15 mouse cellular contexts compared by ENCODE assay signal in genomic region chr4:136824935-136825552, GRCm38 (mm10). TPM values are rescaled to one million over a fixed set of nuclear protein-coding genes. Genes with fewer than 3 reads are reported as not detected.
DNase-seq lines count a peak whose midpoint lies in the region; ATAC-seq and TF ChIP-seq lines count a peak whose summit lies in the region.
"Had no signal": no experiment of that assay in that cellular context is flagged by ENCODE, and none has a peak within 500 bp of the region (broad histone marks: within the 10 kb centered on the region; RNA-seq: fewer than 3 reads in every experiment).

No protein-coding gene starts in this region.

- WGBS in forebrain, embryonic 10.5 days = 74% methylated on average over 18 of the region's 18 CpGs
- 64% methylated on average over 18 of the region's 18 CpGs for WGBS in forebrain, embryonic 11.5 days
- WGBS in lung, embryonic 16.5 days = 47% methylated on average over 18 of the region's 18 CpGs
- 61% methylated on average over 18 of the region's 18 CpGs for WGBS in lung, adult 2 months
- WGBS in forebrain, postnatal 0 days = 28% methylated on average over 18 of the region's 18 CpGs
- 23% methylated on average over 18 of the region's 18 CpGs for WGBS in midbrain, embryonic 16.5 days

- H3K4me2 ChIP-seq in forebrain, embryonic 11.5 days (ENCODE audit: low read depth, low read length, severe bottlenecking) = no peak overlapping the region
- H3K4me2 ChIP-seq in lung, embryonic 16.5 days (ENCODE audit: low read depth, low read length) = no peak overlapping the region
- H3K4me2 ChIP-seq in forebrain, postnatal 0 days (ENCODE audit: low read depth) = no peak overlapping the region
- no peak overlapping the region for H3K4me2 ChIP-seq in midbrain, embryonic 16.5 days (ENCODE audit: low read length)
- H3K4me2 ChIP-seq: embryonic facial prominence, embryonic 13.5 days; liver, embryonic 15.5 days had no signal

- H3K27ac ChIP-seq in forebrain, embryonic 10.5 days = peak overlapping the region; percentile 11
- no peak overlapping the region for H3K27ac ChIP-seq in forebrain, embryonic 11.5 days (ENCODE audit: low read depth, low read length)
- no peak overlapping the region for H3K27ac ChIP-seq in lung, embryonic 16.5 days (ENCODE audit: low read length)
- no peak overlapping the region for H3K27ac ChIP-seq in forebrain, postnatal 0 days (ENCODE audit: low read depth, low read length)
- no peak overlapping the region; the same call in 1 of the 2 replicates for H3K27ac ChIP-seq in midbrain, embryonic 16.5 days (ENCODE audit: low read length)
- H3K27ac ChIP-seq: embryonic facial prominence, embryonic 13.5 days; gastrocnemius, adult 2 months; liver, embryonic 15.5 days had no signal

- no peak for ATAC-seq in forebrain, embryonic 11.5 days (replicated peaks; ENCODE audit: low FRiP score)
- peak; percentile 78 for ATAC-seq in lung, embryonic 16.5 days (ENCODE audit: low read depth)
- ATAC-seq in forebrain, postnatal 0 days = peak; percentile 18; the same call in 1 of the 2 replicates
- 0 out of 2 replicates have a peak, but pooled peaks have one; percentile 23 for ATAC-seq in midbrain, embryonic 16.5 days
- ATAC-seq: activated CD4-positive, CD25-positive, alpha-beta regulatory T cell, adult 4 months; inflammation-experienced regulatory T-cells, adult 6 months had no signal

- no peaks in the 10 kb centered on the region for H3K9me3 ChIP-seq in forebrain, embryonic 10.5 days
- no peaks in the 10 kb centered on the region for H3K9me3 ChIP-seq in forebrain, embryonic 11.5 days (ENCODE audit: control insufficient read depth, low read length)
- no peaks in the 10 kb centered on the region for H3K9me3 ChIP-seq in lung, embryonic 16.5 days (ENCODE audit: control insufficient read depth, low read length)
- no peaks in the 10 kb centered on the region for H3K9me3 ChIP-seq in forebrain, postnatal 0 days (ENCODE audit: low read length)
- no peaks in the 10 kb centered on the region for H3K9me3 ChIP-seq in midbrain, embryonic 16.5 days (replicated peaks; ENCODE audit: control insufficient read depth, low read length, poor library complexity, severe bottlenecking)
- H3K9me3 ChIP-seq: embryonic facial prominence, embryonic 13.5 days; G1E; liver, embryonic 15.5 days had no signal

- no peak for TF ChIP-seq CTCF in lung, adult 2 months (IDR thresholded peaks at IDR 0.05; ENCODE audit: insufficient read depth, low read length)
- no peak for TF ChIP-seq CTCF in forebrain, postnatal 0 days (IDR thresholded peaks at IDR 0.05; ENCODE audit: low read depth)

- H3K4me3 ChIP-seq in forebrain, embryonic 10.5 days = no peak overlapping the region
- H3K4me3 ChIP-seq in forebrain, embryonic 11.5 days (ENCODE audit: low read depth, low read length) = no peak overlapping the region
- no peak overlapping the region for H3K4me3 ChIP-seq in lung, embryonic 16.5 days (ENCODE audit: low read length)
- H3K4me3 ChIP-seq in lung, adult 2 months (replicated peaks; ENCODE audit: extremely low read depth, low read depth, low read length) = no peak overlapping the region
- no peak overlapping the region for H3K4me3 ChIP-seq in forebrain, postnatal 0 days (ENCODE audit: low read depth, low read length)
- H3K4me3 ChIP-seq in midbrain, embryonic 16.5 days (ENCODE audit: low read depth, low read length) = no peak overlapping the region
- H3K4me3 ChIP-seq: embryonic facial prominence, embryonic 13.5 days; gastrocnemius, adult 2 months; liver, embryonic 15.5 days had no signal

- no peak overlapping the region for H3K9ac ChIP-seq in forebrain, embryonic 11.5 days (ENCODE audit: low read length)
- no peak overlapping the region for H3K9ac ChIP-seq in lung, embryonic 16.5 days (ENCODE audit: low read length)
- H3K9ac ChIP-seq in forebrain, postnatal 0 days = no peak overlapping the region
- H3K9ac ChIP-seq in midbrain, embryonic 16.5 days (ENCODE audit: low read depth, low read length) = no peak overlapping the region
- H3K9ac ChIP-seq: embryonic facial prominence, embryonic 13.5 days; liver, embryonic 15.5 days had no signal

- no peak for DNase-seq in forebrain, embryonic 10.5 days (ENCODE audit: extremely low spot score, low spot score)
- no peak for DNase-seq in forebrain, embryonic 11.5 days (ENCODE audit: low spot score)
- no peak for DNase-seq in lung, adult 2 months
- no peak for DNase-seq in forebrain, postnatal 0 days
- DNase-seq in spleen, adult 18-20 months = no peak
- no peak for DNase-seq in spleen, postnatal 14 days (ENCODE audit: low spot score in 2 of 2)
- DNase-seq: gastrocnemius, adult 2 months; thymus, postnatal 25 days had no signal

- H3K4me1 ChIP-seq in forebrain, embryonic 10.5 days = peaks cover 94% of the 10 kb centered on the region
- H3K4me1 ChIP-seq in forebrain, embryonic 11.5 days (replicated peaks; ENCODE audit: control insufficient read depth, insufficient read depth, low read length) = peaks cover 28% of the 10 kb centered on the region
- H3K4me1 ChIP-seq in lung, embryonic 16.5 days (replicated peaks; ENCODE audit: control insufficient read depth, insufficient read depth, low read length) = peaks cover 24% of the 10 kb centered on the region
- H3K4me1 ChIP-seq in lung, adult 2 months (ENCODE audit: control insufficient read depth, insufficient read depth, low read length) = no peaks in the 10 kb centered on the region
- H3K4me1 ChIP-seq in forebrain, postnatal 0 days (ENCODE audit: insufficient read depth) = no peaks in the 10 kb centered on the region
- peaks cover 51% of the 10 kb centered on the region for H3K4me1 ChIP-seq in midbrain, embryonic 16.5 days (ENCODE audit: control insufficient read depth, insufficient read depth, low read length)
- H3K4me1 ChIP-seq: liver, embryonic 15.5 days had no signal

- H3K27me3 ChIP-seq in forebrain, embryonic 10.5 days (ENCODE audit: poor library complexity, severe bottlenecking) = no peaks in the 10 kb centered on the region; the same call in 1 of the 2 replicates
- H3K27me3 ChIP-seq in forebrain, embryonic 11.5 days (ENCODE audit: control insufficient read depth, insufficient read depth, low read length) = no peaks in the 10 kb centered on the region
- no peaks in the 10 kb centered on the region for H3K27me3 ChIP-seq in lung, embryonic 16.5 days (ENCODE audit: control insufficient read depth, insufficient read depth, low read depth, low read length)
- H3K27me3 ChIP-seq in forebrain, postnatal 0 days (ENCODE audit: insufficient read depth, low read length) = no peaks in the 10 kb centered on the region
- H3K27me3 ChIP-seq in midbrain, embryonic 16.5 days (ENCODE audit: control insufficient read depth, insufficient read depth, low read depth, low read length) = no peaks in the 10 kb centered on the region
- H3K27me3 ChIP-seq: embryonic facial prominence, embryonic 13.5 days had no signal

- no peak for TF ChIP-seq POLR2A in lung, adult 2 months (IDR thresholded peaks at IDR 0.05; ENCODE audit: borderline replicate concordance, extremely low read depth, low read depth, low read length)

- peaks cover 47% of the 10 kb centered on the region for H3K36me3 ChIP-seq in forebrain, embryonic 10.5 days (replicated peaks)
- H3K36me3 ChIP-seq in forebrain, embryonic 11.5 days (ENCODE audit: control insufficient read depth, insufficient read depth, low read length) = no peaks in the 10 kb centered on the region
- no peaks in the 10 kb centered on the region for H3K36me3 ChIP-seq in lung, embryonic 16.5 days (ENCODE audit: control insufficient read depth, insufficient read depth, low read length)
- H3K36me3 ChIP-seq in forebrain, postnatal 0 days (ENCODE audit: insufficient read depth) = no peaks in the 10 kb centered on the region
- no peaks in the 10 kb centered on the region for H3K36me3 ChIP-seq in midbrain, embryonic 16.5 days (ENCODE audit: control insufficient read depth, insufficient read depth, low read length)
- H3K36me3 ChIP-seq: G1E; liver, embryonic 15.5 days had no signal

RNA-seq across cellular contexts. Expression of gene Ephb2, which starts 10.7 kb away (rescaled TPM):
- 9.5 and 9.7 TPM in 2 replicates for polyA plus RNA-seq in forebrain, embryonic 10.5 days (2016; fragmentation: Nextera tagmentation; extraction: Ambion mirVana)
- polyA plus RNA-seq in forebrain, embryonic 11.5 days (2014; fragmentation: Nextera tagmentation; extraction: Ambion mirVana) = 35.8 and 36.9 TPM in 2 replicates
- polyA plus RNA-seq in lung, embryonic 16.5 days (2015; fragmentation: Nextera tagmentation; extraction: Ambion mirVana) = 1.5 and 1.6 TPM in 2 replicates
- 4.6 and 6.8 TPM in 2 replicates for polyA plus RNA-seq in lung, adult 2 months (2012; rRNA removed)
- 79.9 and 85.6 TPM in 2 replicates for total RNA-seq in forebrain, postnatal 0 days (2014; rRNA removed)
- 9.2 and 10.8 TPM in 2 replicates for polyA plus RNA-seq in forebrain, postnatal 0 days (2015; fragmentation: Nextera tagmentation; extraction: Ambion mirVana)
- polyA plus RNA-seq in midbrain, embryonic 16.5 days (2015; fragmentation: Nextera tagmentation; extraction: Ambion mirVana) = 13.1 and 17.5 TPM in 2 replicates
- polyA plus RNA-seq: activated CD4-positive, CD25-positive, alpha-beta regulatory T cell, adult 4 months had no signal
